Mouse (Mus musculus) lung, adult 2 months (tissue): Measurements from ENCODE around the gene Epha10. TPM values are rescaled to one million over a fixed set of nuclear protein-coding genes. Genes with fewer than 3 reads are reported as not detected.

Experiments
- DNase-seq: peaks from one replicate; pipeline ENCODE4 v3.0.0; 2022
- H3K4me1 ChIP-seq: fragments of 200-500 bp; 2 replicates; pipeline ENCODE4 v1.6.1; 2011; ENCODE audit warnings: low read length; ENCODE audit not compliant: control insufficient read depth, insufficient read depth
- H3K4me3 ChIP-seq: fragments of 200-500 bp; replicated peaks from 2 replicates; pipeline ENCODE3; 2011; ENCODE audit warnings: low read depth, mild to moderate bottlenecking, control low read depth, low read length; ENCODE audit errors: extremely low read depth
- CTCF ChIP-seq: fragments of 200-500 bp; IDR thresholded peaks from 2 replicates; pipeline ENCODE4 v1.5.1; 2011; ENCODE audit warnings: mild to moderate bottlenecking, low read length, control low read depth; ENCODE audit not compliant: insufficient read depth
- POLR2A ChIP-seq: fragments of 200-500 bp; IDR thresholded peaks from 2 replicates; pipeline ENCODE4 v1.6.1; 2011; ENCODE audit warnings: low read depth, mild to moderate bottlenecking, control low read depth, low read length, borderline replicate concordance; ENCODE audit errors: extremely low read depth
- WGBS: fragments of 180-500 bp; shearing (Covaris S2); methylation state at CpG from one replicate; pipeline ENCODE4 v1.1.7; 2018; 5-methylcytosine and 5-hydroxymethylcytosine counted together
- polyA plus RNA-seq: library from polyadenylated mRNA; depleted of rRNA; stranded (reverse); fragments of >200 nt; gene quantifications from 2 replicates; pipeline ENCODE4 v1.2.3, GENCODE M21; 2012; rRNA removed

Gene Epha10
- polyA plus RNA-seq: not detected in 2 replicates

- DNase-seq: no peak
- Histone ChIP-seq H3K4me3 (no peak within 1 kb of the TSS), H3K4me1 (no peaks in the 10 kb centered on the region)
- WGBS: 7% methylated on average over 11 of the region's 11 CpGs
- TF ChIP-seq CTCF: no peak
Measured at GRCm38 (mm10) chr4:124880599-124880998, at the start of gene Epha10. TSS of gene Epha10 (plus strand) at chr4:124880899.

DNA sequence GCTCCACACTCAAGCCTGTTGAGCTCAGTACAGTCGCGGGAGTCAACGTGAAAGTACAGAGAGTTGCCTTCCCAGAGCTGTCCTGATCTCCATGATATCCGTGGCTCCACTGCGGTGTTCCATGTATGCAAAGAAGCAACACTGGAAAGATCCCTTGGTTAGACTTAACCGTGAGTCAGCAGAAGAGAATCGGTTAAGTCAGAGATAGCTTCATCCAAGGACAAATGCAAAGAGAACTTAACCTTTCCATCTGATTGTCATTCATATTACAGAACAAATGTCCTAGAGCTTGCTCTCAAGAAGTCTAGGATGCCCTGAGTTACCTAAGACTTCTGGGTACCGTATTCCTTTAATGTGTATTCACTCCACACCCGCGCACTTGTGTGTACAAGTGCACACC is 47.9 kb upstream of the Epha10 start:
- no peaks in the 10 kb centered on the region for H3K4me1 ChIP-seq
- DNase-seq: no peak
- no peak for TF ChIP-seq CTCF
- no peak for TF ChIP-seq POLR2A
- WGBS: 93% methylated on average over 10 of the region's 10 CpGs
- H3K4me3 ChIP-seq: no peak overlapping the region

DNA sequence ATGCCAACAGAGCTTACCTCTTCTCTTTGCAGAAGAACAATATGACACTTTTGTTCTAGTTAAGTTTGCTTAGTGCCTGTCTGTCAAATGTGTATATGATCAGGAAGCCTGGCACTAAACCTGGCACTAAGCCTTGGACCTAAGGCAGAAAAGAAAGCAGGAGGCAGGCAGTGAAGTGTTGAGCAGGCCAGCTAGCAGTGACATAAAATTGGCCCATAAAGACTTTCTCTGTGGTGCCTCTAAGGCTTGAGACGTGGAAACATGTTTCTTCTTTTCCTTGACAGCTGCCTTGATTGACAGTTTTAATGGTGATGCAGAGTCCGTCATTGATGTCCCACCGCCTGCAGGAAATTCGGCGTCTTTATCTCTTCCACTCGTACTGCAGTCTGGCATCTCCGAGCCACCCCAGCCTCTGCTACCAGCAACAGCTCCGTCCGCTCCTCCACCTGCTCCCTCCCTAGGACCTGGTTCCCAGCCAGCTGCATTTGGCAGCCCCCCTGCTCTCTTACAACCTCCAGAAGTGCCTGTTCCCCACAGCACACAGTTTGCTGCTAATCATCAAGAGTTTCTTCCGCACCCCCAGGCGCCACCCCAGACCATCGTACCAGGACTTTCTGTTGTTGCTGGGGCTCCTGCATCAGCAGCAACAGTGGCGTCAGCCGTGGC is 42.5 kb upstream of the Epha10 start:
- TF ChIP-seq POLR2A (no peak), CTCF (no peak)
- WGBS: 90% methylated on average over 14 of the region's 14 CpGs
- no peak for DNase-seq
- H3K4me1 ChIP-seq: no peaks in the 10 kb centered on the region
- no peak overlapping the region for H3K4me3 ChIP-seq

DNA sequence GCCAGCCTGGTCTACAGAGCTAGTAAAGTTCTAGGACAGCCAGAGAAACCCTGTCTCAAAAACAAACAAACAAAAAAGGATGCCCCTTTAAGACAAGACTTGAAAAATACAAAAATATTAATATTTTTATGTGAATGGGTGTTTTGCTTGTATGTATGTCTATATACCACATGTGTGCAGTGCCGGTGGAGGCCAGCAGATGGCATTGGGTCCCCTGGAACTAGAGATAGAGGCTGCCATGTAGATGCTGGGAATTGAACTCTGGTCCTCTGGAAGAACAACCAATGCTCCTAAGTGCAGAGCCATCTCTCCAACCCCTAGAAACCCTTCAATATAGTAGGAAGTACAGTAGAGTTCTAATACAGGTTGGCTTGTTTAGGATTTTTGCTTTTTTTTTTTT is 39.7 kb upstream of the Epha10 start:
- Histone ChIP-seq H3K4me1 (no peaks in the 10 kb centered on the region), H3K4me3 (no peak overlapping the region)
- no peak for DNase-seq
- TF ChIP-seq POLR2A: no peak
- TF ChIP-seq CTCF: 0 out of 2 replicates have a peak, but pooled peaks have one; percentile 1
- WGBS: 94% methylated on average over 1 of the region's 1 CpGs

GRCm38 (mm10) chr4:124843493-124843892 is 37.2 kb upstream of the Epha10 start:
- WGBS: 62% methylated on average over 11 of the region's 11 CpGs
- H3K4me3 ChIP-seq: no peak overlapping the region
- DNase-seq: peak; percentile 21
- H3K4me1 ChIP-seq: peaks cover 4% of the 10 kb centered on the region; the same call in 1 of the 2 replicates
- peak; percentile 83 for TF ChIP-seq CTCF
- TF ChIP-seq POLR2A: no peak

DNA sequence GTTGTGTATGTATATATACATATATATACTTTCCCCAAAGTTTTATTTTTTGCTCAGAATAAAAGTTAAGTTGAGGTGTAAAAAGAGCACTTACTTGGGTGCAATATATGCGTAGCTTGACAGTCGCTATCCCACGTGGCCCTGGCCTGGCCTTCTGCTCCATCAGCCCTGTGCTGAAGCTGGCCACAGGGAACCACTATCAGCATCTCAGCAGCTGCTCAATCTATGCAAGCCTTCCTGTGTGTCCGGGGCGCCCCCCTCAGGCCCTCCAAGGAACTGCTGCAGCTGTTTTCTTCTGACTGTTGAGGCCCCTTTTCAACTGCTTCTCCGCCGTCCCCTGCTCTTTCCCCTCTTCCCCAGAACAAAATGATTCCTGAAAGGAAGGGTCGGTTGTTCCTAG is 33.1 kb upstream of the Epha10 start:
- TF ChIP-seq POLR2A (no peak), CTCF (peak; percentile 70)
- peaks cover 13% of the 10 kb centered on the region for H3K4me1 ChIP-seq
- H3K4me3 ChIP-seq: no peak overlapping the region
- peak; percentile 78 for DNase-seq
- 9% methylated on average over 8 of the region's 8 CpGs for WGBS

- H3K4me3 ChIP-seq: peak overlapping the region; percentile 69
- DNase-seq: peak; percentile 36
- TF ChIP-seq CTCF: no peak
- TF ChIP-seq POLR2A: no peak
- H3K4me1 ChIP-seq: peaks cover 13% of the 10 kb centered on the region
- 3% methylated on average over 24 of the region's 24 CpGs for WGBS
Measured at GRCm38 (mm10) chr4:124849631-124850260, 31.0 kb upstream of the Epha10 start.

GRCm38 (mm10) chr4:124850261-124850913 is 30.3 kb upstream of the Epha10 start, which contains the start of gene Yrdc:
TSS of gene Yrdc (plus strand) at chr4:124850679.
- peak within 1 kb of the TSS; percentile 69 for H3K4me3 ChIP-seq
- WGBS: 1% methylated on average over 86 of the region's 90 CpGs
- peaks cover 13% of the 10 kb centered on the region for H3K4me1 ChIP-seq
- peak; percentile 95 for DNase-seq
- TF ChIP-seq CTCF (no peak), POLR2A (peak; percentile 46; the same call in 1 of the 2 replicates)

GRCm38 (mm10) chr4:124850933-124851658 is 29.6 kb upstream of the Epha10 start, which contains the start of gene 1110065P20Rik:
TSS of gene 1110065P20Rik (minus strand) at chr4:124851196.
- WGBS: under 1% methylated on average over 75 of the region's 75 CpGs
- no peak for TF ChIP-seq CTCF
- no peak for TF ChIP-seq POLR2A
- peak within 1 kb of the TSS; percentile 69 for H3K4me3 ChIP-seq
- peaks cover 13% of the 10 kb centered on the region for H3K4me1 ChIP-seq
- DNase-seq: peak; percentile 75
